Mouse (Mus musculus): ENCODE measurements at regions not wholly inside any gene's neighbourhood (a gene's known extent, or its start where the extent isn't known, plus 50 kb on each side); places are given as distances from the start of the nearest gene placed in this dataset.

DNA sequence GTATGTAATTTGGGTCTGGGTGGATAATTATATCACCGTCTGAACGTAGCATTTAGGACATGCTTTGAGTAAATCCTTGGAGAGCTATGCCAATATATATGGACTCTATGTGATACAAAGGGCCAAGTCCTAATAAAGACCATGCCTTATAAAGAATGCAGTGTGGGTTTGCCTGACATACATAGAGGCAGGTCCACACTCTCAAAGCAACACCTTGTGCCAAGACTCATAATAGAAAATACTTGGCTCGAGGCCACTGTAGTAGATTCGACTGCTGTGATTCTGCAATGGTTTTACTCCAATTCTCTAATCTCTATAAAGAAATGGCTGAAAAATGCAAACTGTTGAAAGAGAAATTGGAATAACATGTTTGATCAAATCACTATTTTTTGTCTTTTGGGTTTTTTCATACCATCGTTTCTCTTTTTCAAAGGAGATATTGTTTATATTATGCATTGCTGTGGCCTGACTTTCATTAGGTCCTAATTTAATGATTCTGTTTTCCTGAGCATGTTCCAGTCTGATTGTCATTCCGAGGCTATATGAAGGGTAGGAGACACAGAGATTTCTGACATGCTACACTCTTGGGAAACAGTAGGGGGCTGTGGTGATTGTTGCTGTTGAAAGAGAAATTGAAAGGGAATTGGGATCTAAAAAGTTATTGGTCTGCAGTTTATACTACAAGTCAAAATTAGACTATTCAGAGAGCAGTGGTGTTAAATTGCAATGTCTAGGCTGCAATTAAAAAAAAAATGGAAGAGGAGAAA lies 884.7 kb downstream of the Ttll7 start:
- Histone ChIP-seq H3ac (ENCODE audit: control insufficient read depth, insufficient read length) (no peak overlapping the region), H3K79me2 (ENCODE audit: control insufficient read depth, insufficient read depth) (no peaks in the 10 kb centered on the region), H3K27me3 (ENCODE audit: control insufficient read depth, insufficient read depth, insufficient read length) (no peaks in the 10 kb centered on the region), H3K4me3 (no peak overlapping the region), H3K36me3 (ENCODE audit: control insufficient read depth, insufficient read depth) (no peaks in the 10 kb centered on the region), H3K4me2 (ENCODE audit: low read depth) (no peak overlapping the region)
- TF ChIP-seq POLR2A (IDR thresholded peaks at IDR 0.05; ENCODE audit: insufficient read length, low read depth) (no peak), SRF (IDR thresholded peaks at IDR 0.05; ENCODE audit: control insufficient read depth, insufficient read length, low read depth) (no peak), REST (IDR thresholded peaks at IDR 0.05; ENCODE audit: insufficient read depth, insufficient read length) (no peak), MYOG (IDR thresholded peaks at IDR 0.05; ENCODE audit: control insufficient read depth in 1 of 3, insufficient read depth in 1 of 3, insufficient read length in 2 of 3, low read depth in 2 of 3) (no peak), TCF12 (IDR thresholded peaks at IDR 0.05; ENCODE audit: insufficient read depth, poor library complexity, severe bottlenecking) (no peak), E2F4 (IDR thresholded peaks at IDR 0.05; ENCODE audit: insufficient read depth) (no peak), TCF3 (IDR thresholded peaks at IDR 0.05; ENCODE audit: insufficient read length, low read depth) (no peak), MAX (IDR thresholded peaks at IDR 0.05; ENCODE audit: low read depth) (no peak), MYOD1 (IDR thresholded peaks at IDR 0.05; ENCODE audit: control insufficient read depth in 1 of 3, insufficient read length in 2 of 3, low read depth in 2 of 3) (no peak), CEBPB (IDR thresholded peaks at IDR 0.05; ENCODE audit: insufficient read depth, poor library complexity, severe bottlenecking) (no peak), POLR2AphosphoS2 (IDR thresholded peaks at IDR 0.05; ENCODE audit: insufficient read length, low read depth) (no peak), USF1 (IDR thresholded peaks at IDR 0.05; ENCODE audit: low read depth) (no peak)

DNA sequence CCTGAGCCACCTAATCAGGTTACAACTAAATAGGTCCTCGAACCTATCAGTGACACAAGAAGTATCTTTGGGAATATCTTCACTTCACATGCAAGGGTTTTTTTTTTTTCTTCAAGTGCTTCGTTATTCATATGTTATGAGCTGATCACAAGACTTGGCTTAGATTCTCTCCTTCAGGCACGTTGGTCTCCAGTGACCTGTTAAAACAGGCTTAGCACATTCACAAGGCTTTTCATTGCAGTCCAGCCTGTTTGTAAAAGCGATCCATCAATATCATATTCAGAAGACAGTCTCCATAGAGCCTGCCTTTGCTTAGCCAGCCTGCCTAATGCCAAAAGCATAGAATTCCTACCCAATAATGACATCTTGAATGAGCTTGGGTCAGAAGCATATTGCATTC lies 864.2 kb downstream of the Ttll7 start:
- TF ChIP-seq MAX (IDR thresholded peaks at IDR 0.05; ENCODE audit: low read depth) = no peak
- TF ChIP-seq TCF12 (IDR thresholded peaks at IDR 0.05; ENCODE audit: insufficient read depth, poor library complexity, severe bottlenecking) = no peak
- TF ChIP-seq E2F4 (IDR thresholded peaks at IDR 0.05; ENCODE audit: insufficient read depth) = no peak
- no peak for TF ChIP-seq USF1 (IDR thresholded peaks at IDR 0.05; ENCODE audit: low read depth)
- Histone ChIP-seq H3K4me3 (no peak overlapping the region), H3K27me3 (ENCODE audit: control insufficient read depth, insufficient read depth, insufficient read length) (no peaks in the 10 kb centered on the region), H3K4me2 (ENCODE audit: low read depth) (no peak overlapping the region), H3K36me3 (ENCODE audit: control insufficient read depth, insufficient read depth) (no peaks in the 10 kb centered on the region), H3K79me2 (ENCODE audit: control insufficient read depth, insufficient read depth) (no peaks in the 10 kb centered on the region), H3ac (ENCODE audit: control insufficient read depth, insufficient read length) (no peak overlapping the region)

DNA sequence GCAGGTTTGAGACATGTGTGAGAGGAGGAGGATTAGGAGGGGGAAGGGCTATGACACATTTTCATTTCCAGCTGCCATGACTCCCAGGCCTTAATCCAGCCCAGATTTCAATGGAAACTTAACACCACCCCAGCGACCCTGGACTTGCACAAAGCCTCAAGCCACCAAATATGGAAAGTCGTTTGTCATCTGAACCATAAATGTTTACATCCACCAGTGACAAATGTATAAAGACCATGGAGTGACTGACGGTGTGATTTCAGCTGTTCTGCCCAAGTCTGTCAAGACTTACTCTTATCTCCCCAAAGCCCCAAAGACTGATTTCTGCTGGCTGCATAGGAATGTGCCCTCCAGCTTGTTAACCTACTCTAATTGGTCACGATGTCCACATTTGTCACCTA lies 855.2 kb downstream of the Ttll7 start:
- Histone ChIP-seq H3K4me3 (no peak overlapping the region), H3K27me3 (ENCODE audit: control insufficient read depth, insufficient read depth, insufficient read length) (no peaks in the 10 kb centered on the region), H3K4me2 (ENCODE audit: low read depth) (no peak overlapping the region), H3K79me2 (ENCODE audit: control insufficient read depth, insufficient read depth) (no peaks in the 10 kb centered on the region), H3ac (ENCODE audit: control insufficient read depth, insufficient read length) (no peak overlapping the region), H3K36me3 (ENCODE audit: control insufficient read depth, insufficient read depth) (no peaks in the 10 kb centered on the region)
- TF ChIP-seq MYOD1 (IDR thresholded peaks at IDR 0.05; ENCODE audit: control insufficient read depth in 1 of 3, insufficient read length in 2 of 3, low read depth in 2 of 3) (peak in 2 of 3 experiments; percentile 45 to 60), POLR2A (IDR thresholded peaks at IDR 0.05; ENCODE audit: insufficient read length, low read depth) (no peak), REST (IDR thresholded peaks at IDR 0.05; ENCODE audit: insufficient read depth, insufficient read length) (no peak), SRF (IDR thresholded peaks at IDR 0.05; ENCODE audit: control insufficient read depth, insufficient read length, low read depth) (peak; percentile 87), MYOG (IDR thresholded peaks at IDR 0.05; ENCODE audit: control insufficient read depth in 1 of 3, insufficient read depth in 1 of 3, insufficient read length in 2 of 3, low read depth in 2 of 3) (peak in 1 of 3 experiments; percentile 35), USF1 (IDR thresholded peaks at IDR 0.05; ENCODE audit: low read depth) (no peak), CEBPB (IDR thresholded peaks at IDR 0.05; ENCODE audit: insufficient read depth, poor library complexity, severe bottlenecking) (no peak)

DNA sequence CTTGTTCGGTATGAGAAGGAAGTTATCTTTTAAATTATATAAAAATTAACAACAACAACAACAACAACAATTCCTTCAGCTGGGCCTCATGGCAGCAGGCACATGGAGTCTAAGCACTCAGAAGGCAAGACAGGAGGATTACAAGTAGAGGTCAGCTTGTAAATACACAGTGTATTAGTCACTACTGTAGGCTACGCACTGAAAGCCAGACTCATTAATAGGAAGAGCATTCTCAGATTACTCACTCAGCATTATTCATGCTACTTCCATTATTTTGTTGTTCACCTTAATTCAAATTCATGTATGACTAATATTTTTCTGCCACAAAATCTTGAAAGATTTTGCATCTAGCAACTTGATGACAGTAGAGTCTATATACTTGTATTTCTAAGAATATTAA lies 831.6 kb downstream of the Ttll7 start:
- Histone ChIP-seq H3K36me3 (ENCODE audit: control insufficient read depth, insufficient read depth) (no peaks in the 10 kb centered on the region), H3ac (ENCODE audit: control insufficient read depth, insufficient read length) (no peak overlapping the region), H3K27me3 (ENCODE audit: control insufficient read depth, insufficient read depth, insufficient read length) (no peaks in the 10 kb centered on the region), H3K4me2 (ENCODE audit: low read depth) (no peak overlapping the region), H3K4me3 (no peak overlapping the region), H3K79me2 (ENCODE audit: control insufficient read depth, insufficient read depth) (no peaks in the 10 kb centered on the region)
- no peak for TF ChIP-seq CEBPB (IDR thresholded peaks at IDR 0.05; ENCODE audit: insufficient read depth, poor library complexity, severe bottlenecking)
- no peak for TF ChIP-seq MYOG (IDR thresholded peaks at IDR 0.05; ENCODE audit: control insufficient read depth in 1 of 3, insufficient read depth in 1 of 3, insufficient read length in 2 of 3, low read depth in 2 of 3)
- no peak for TF ChIP-seq E2F4 (IDR thresholded peaks at IDR 0.05; ENCODE audit: insufficient read depth)

DNA sequence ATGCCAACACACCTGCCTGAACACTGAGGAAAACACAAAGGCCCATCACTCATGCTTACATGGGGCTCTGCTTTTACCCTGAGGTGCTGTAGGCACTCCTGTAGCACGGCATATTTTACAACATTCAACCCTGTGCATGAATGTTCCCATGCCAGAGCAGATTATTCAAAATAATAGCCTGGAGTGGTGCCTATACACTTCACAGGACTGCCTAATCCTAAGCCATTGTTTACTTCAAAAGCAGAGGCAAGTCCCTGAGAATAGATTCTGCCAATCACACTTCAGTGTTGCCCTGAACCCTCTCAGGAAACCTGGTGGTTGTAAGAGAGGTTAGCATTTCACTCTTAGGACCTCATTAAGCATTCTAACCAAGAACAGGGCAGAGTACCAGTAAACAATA lies 828.1 kb downstream of the Ttll7 start:
- H3K36me3 ChIP-seq (ENCODE audit: control insufficient read depth, insufficient read depth) = no peaks in the 10 kb centered on the region
- no peak for TF ChIP-seq MYOD1 (IDR thresholded peaks at IDR 0.05; ENCODE audit: control insufficient read depth in 1 of 3, insufficient read length in 2 of 3, low read depth in 2 of 3)
- no peak for TF ChIP-seq POLR2A (IDR thresholded peaks at IDR 0.05; ENCODE audit: insufficient read length, low read depth)
- no peak for TF ChIP-seq CEBPB (IDR thresholded peaks at IDR 0.05; ENCODE audit: insufficient read depth, poor library complexity, severe bottlenecking)
- no peak for TF ChIP-seq MYOG (IDR thresholded peaks at IDR 0.05; ENCODE audit: control insufficient read depth in 1 of 3, insufficient read depth in 1 of 3, insufficient read length in 2 of 3, low read depth in 2 of 3)
- TF ChIP-seq USF1 (IDR thresholded peaks at IDR 0.05; ENCODE audit: low read depth) = no peak
- TF ChIP-seq TCF3 (IDR thresholded peaks at IDR 0.05; ENCODE audit: insufficient read length, low read depth) = no peak
- no peak for TF ChIP-seq TCF12 (IDR thresholded peaks at IDR 0.05; ENCODE audit: insufficient read depth, poor library complexity, severe bottlenecking)
- no peak for TF ChIP-seq REST (IDR thresholded peaks at IDR 0.05; ENCODE audit: insufficient read depth, insufficient read length)
- TF ChIP-seq POLR2AphosphoS2 (IDR thresholded peaks at IDR 0.05; ENCODE audit: insufficient read length, low read depth) = no peak
- no peak for TF ChIP-seq MAX (IDR thresholded peaks at IDR 0.05; ENCODE audit: low read depth)
- TF ChIP-seq SRF (IDR thresholded peaks at IDR 0.05; ENCODE audit: control insufficient read depth, insufficient read length, low read depth) = no peak
- TF ChIP-seq E2F4 (IDR thresholded peaks at IDR 0.05; ENCODE audit: insufficient read depth) = no peak
- H3ac ChIP-seq (ENCODE audit: control insufficient read depth, insufficient read length) = no peak overlapping the region
- H3K4me3 ChIP-seq = no peak overlapping the region
- no peak overlapping the region for H3K4me2 ChIP-seq (ENCODE audit: low read depth)
- H3K79me2 ChIP-seq (ENCODE audit: control insufficient read depth, insufficient read depth) = no peaks in the 10 kb centered on the region
- no peaks in the 10 kb centered on the region for H3K27me3 ChIP-seq (ENCODE audit: control insufficient read depth, insufficient read depth, insufficient read length)
